Mouse (Mus musculus) heart, postnatal 25 days (tissue): Measurements from ENCODE around the gene 1700025G04Rik. TPM values are rescaled to one million over a fixed set of nuclear protein-coding genes. Genes with fewer than 3 reads are reported as not detected.
"Not testable (repeated sequence)": the region's sequence is repeated elsewhere in the genome, so short reads cannot be mapped to it uniquely, and the experiment has no call there.

Experiments used
- DNase-seq: peaks from one replicate; pipeline ENCODE4 v3.0.0; 2022; ENCODE audit warnings: low spot score
- intact Hi-C: fragments of 180-260 bp; cut with DNase I; formaldehyde crosslinking; loops from one replicate; pipeline ENCODE4 v1.15.1; 2025
- total RNA-seq, 2 experiments: library from RNA; stranded (reverse); gene quantifications; 2 replicates each; pipeline ENCODE4 v1.2.3; 2021

1700025G04Rik gene
- total RNA-seq, 2 experiments from 2014 or later: 39.7 to 43.3 TPM

- DNase-seq: no peak
- intact Hi-C loops: loop anchor here (5.0 kb wide), 1 partner anchor 242 kb away; no protein-coding TSS in a partner anchor
Measured at GRCm38 (mm10) chr1:151845252-151845832, 244.6 kb downstream of the 1700025G04Rik start.

- intact Hi-C loops, DNase-seq: not testable (repeated sequence)
Measured at GRCm38 (mm10) chr1:151840345-151840744, 249.6 kb downstream of the 1700025G04Rik start.

GRCm38 (mm10) chr1:151835261-151835660 lies 254.7 kb downstream of the 1700025G04Rik start:
- no peak for DNase-seq
- intact Hi-C loops: no loop called here

DNA sequence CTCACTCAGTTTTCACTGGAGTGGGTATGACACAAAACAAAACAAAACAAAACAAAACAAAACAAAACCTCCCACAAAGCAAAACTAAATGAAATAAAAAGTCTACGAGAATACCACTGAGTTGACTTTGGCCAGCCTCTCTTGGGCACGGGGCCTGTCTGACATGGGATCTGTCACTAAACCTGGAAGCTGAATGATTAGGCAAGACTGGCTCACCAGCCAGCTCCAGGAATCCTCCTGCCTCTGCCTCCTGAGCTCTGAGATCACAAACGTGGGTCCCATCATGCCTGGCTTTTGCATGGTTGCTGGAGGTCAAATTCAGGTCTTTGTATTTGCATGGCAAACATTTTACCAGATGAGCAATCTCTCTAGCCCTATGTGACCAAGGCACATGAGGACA lies 258.1 kb downstream of the 1700025G04Rik start:
- DNase-seq: no peak
- intact Hi-C loops: no loop called here

- intact Hi-C loops: no loop called here
- DNase-seq: no peak
Measured at GRCm38 (mm10) chr1:151825065-151825464, 264.9 kb downstream of the 1700025G04Rik start.

- no peak for DNase-seq
Measured at GRCm38 (mm10) chr1:151820457-151820856, 269.5 kb downstream of the 1700025G04Rik start.

DNA sequence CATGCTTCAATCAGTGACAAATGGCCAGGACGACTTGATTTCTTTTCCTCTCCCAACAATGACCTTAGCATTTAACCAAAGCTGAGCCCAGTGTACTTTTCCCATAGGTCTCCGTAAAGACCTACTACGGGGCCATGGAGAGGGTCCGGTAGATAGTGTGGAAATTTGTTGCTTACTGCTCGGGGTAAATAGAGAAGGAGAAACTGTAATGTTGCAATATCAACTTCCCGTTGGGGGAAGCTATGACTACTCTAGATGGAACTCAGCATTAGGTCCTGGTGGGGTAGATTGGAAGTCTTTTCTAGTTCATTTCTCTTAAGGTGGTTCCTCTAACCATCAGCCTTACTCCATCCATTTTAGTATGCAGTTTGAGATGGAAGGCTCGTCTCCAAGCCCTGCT lies 270.7 kb downstream of the 1700025G04Rik start:
- intact Hi-C loops: loop anchor here (5.0 kb wide), 1 partner anchor 693 kb away; no protein-coding TSS in a partner anchor
- DNase-seq: no peak

More at GRCm38 (mm10) chr1:151820457-151820856, 269.5 kb downstream of the 1700025G04Rik start:
- intact Hi-C loops: loop anchor here (1.0 to 5.0 kb wide), 4 partner anchors 272 to 549 kb away; partner anchors contain the start of gene 1700025G04Rik

GRCm38 (mm10) chr1:151816051-151816450 lies 273.9 kb downstream of the 1700025G04Rik start:
- no peak for DNase-seq
- intact Hi-C loops: loop anchor here (5.0 kb wide), 1 partner anchor 696 kb away; no protein-coding TSS in a partner anchor

- intact Hi-C loops: no loop called here
- no peak for DNase-seq
Measured at GRCm38 (mm10) chr1:151812004-151812712, 277.8 kb downstream of the 1700025G04Rik start.

DNA sequence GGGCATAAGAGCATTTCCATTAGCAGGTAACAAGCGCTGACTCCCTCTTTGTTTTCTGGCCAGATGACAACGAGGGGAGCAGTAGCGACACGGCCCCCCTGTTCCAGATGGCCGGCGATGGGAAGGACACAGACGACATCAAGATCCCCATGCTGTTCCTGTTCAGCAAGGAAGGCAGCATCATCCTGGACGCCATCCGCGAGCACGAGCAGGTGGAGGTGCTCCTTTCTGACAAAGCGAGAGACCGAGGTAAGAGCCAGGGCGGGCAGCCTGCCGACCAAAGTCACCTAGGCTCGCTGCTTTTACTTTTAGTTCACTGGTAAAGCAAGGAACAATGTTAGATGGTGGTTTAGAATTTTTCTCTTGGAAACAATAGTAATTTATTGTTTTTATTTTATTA lies 278.5 kb downstream of the 1700025G04Rik start:
- DNase-seq: no peak
- intact Hi-C loops: no loop called here

DNA sequence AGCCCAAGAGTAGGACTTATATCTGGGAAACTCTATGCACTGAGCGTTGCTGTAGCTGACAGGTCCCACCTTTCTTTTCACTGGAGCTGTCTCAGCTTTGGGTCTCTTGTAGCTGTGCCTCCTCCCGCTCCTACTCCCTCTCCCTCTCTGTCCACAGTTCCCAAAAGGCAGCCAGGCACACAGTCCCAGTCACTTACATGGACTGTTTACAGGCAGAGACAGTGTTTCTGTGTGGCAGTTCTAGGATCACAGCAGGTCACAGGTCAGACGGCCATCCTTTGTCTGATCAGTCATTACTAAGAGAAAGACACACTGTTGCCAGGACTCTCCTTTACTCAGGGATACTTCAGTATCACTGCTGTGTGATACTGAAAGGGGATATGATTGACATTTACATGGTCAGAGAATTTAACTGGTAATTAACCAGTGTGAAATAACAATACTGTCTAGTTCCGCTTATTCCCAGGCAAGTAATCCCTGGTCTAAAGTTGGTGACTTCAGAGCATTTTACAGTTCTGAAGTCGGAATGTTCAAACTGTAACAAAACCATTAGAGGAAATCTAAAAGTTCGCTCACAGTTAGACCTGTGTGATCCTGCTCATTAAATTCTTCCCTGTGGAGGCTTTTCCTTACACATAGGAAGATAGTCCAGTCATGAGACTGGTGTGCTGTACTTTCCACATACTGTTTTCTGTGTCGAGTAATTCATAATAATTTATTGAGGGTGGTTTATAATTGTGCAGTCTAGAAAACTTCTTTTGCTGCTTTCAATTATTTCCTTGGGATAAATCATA lies 279.1 kb downstream of the 1700025G04Rik start:
- intact Hi-C loops: no loop called here
- no peak for DNase-seq

- intact Hi-C loops: no loop called here
- DNase-seq: no peak
Measured at GRCm38 (mm10) chr1:151807286-151807685, 282.6 kb downstream of the 1700025G04Rik start.

DNA sequence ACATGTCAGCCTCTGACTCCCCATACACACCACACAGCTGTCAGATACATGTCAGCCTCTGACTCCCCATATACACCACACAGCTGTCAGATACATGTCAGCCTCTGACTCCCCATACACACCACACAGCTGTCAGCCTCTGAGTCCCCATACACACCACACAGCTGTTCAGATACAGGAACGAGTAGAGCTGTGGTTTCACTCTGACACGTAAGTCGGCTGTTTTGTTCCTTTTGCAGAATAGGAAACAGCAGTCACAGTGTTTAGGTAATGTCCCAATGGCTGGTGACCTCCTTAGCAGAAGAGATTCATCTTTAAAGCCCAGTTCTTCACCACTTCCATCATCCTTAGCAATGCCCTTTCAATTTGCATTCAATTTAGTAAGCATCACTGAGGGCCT lies 287.1 kb downstream of the 1700025G04Rik start:
- intact Hi-C loops, DNase-seq: not testable (repeated sequence)
